Mouse (Mus musculus) E14TG2a.4 (cell line): ENCODE data around the gene 1190007I07Rik.
"Not testable (repeated sequence)": the region's sequence is repeated elsewhere in the genome, so short reads cannot be mapped to it uniquely, and the experiment has no call there.

ENCODE experiments used
- CTCF ChIP-seq: conservative IDR thresholded peaks from 2 replicates; pipeline ENCODE4 v1.5.1; 2014; ENCODE audit warnings: low read length
- NANOG ChIP-seq: IDR thresholded peaks from 2 replicates; pipeline ENCODE4 v1.6.1; 2014; ENCODE audit warnings: borderline replicate concordance, low read length, mixed read lengths
- POU5F1 ChIP-seq: IDR thresholded peaks from 2 replicates; pipeline ENCODE4 v1.6.1; 2014; ENCODE audit warnings: low read length, borderline replicate concordance

DNA sequence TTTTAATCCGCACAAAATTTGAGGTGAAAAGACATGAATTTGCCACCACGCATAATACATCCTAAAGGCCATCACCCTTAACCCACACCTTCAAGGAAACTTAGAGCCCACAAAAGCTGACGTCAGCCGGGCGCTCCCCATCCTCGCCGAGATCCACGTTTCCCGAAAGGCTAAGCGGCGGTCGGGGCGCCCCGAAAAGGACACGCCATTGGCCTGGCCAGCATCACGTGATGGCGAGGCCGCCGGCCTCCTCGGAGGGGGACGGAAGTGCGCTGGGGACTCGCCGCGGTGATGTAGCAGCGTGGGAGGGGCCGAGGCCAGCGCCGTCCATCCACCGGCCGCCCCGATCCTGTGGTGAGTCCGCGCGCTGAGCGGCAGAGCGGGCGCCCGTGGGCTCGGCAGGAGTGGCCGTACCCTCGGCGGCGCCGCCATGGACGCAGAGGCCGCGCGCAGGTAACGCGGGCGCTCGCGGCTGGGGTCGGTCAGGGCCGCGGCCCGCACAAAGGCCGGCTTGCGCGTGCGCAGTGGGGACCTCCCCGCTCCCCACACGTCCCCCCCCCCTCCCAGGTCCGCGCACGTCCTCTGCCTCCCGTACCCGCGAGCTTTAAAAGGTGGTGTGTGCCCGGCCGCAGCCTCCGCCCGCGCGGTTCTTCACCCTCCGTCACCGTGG, 6.7 kb upstream of the 1190007I07Rik start, which contains the start of gene Tdg:
- not testable (repeated sequence) for TF ChIP-seq CTCF, POU5F1, NANOG
